Mouse (Mus musculus) thymus, adult 2 months (tissue): ENCODE data around the gene Sufu.

ENCODE experiments used
- CTCF ChIP-seq: fragments of 200-500 bp; IDR thresholded peaks from 2 replicates; pipeline ENCODE4 v1.5.1; 2012; ENCODE audit warnings: mild to moderate bottlenecking, control low read depth, low read length, moderate library complexity, borderline replicate concordance; ENCODE audit not compliant: control insufficient read depth, poor library complexity, insufficient read depth; ENCODE audit errors: extremely low read depth
- POLR2A ChIP-seq: fragments of 200-500 bp; IDR thresholded peaks from 2 replicates; pipeline ENCODE4 v1.6.1; 2012; ENCODE audit warnings: mild to moderate bottlenecking, low read length, control low read depth, moderate library complexity; ENCODE audit not compliant: control insufficient read depth, poor library complexity, insufficient read depth; ENCODE audit errors: extremely low read depth

DNA sequence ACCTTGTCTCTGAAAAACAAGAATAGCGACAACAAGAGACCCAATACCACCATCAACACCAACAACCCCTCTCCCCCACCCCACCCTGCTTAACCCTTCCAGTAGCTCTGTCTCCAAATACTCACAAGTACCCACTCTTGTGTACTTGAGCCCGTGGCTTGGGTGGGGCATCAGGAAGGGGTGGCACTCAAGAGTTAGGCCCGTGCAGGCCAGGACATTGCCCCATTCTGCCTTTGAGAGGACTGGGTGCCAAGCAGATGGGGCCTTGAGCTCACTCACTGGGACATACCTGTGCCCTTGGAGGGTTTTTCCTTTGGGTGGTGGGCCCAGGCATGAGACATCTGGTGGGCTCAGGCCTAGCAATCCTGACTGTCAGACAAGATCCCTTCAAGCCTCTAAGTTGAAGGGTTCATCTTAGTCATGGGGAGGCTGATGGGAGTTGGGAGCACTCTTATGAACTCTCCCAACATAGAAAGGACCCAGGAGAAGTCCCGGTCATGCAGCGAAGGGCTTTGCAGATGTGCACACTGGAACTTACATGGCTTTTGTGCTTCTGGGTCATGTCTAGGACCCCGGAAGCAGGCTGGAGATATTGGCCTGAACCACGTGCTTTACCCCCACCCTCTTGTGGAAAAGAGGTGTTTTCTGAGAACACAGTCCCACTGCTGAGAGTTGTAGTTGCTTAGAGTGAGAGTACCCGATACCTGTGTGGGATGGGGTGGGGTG is 109.1 kb downstream of the Sufu start:
- TF ChIP-seq CTCF (no peak), POLR2A (no peak)
